Mouse (Mus musculus) thymus, adult 2 months (tissue): ENCODE results near the gene Gm826. TPM values are rescaled to one million over a fixed set of nuclear protein-coding genes. Genes with fewer than 3 reads are reported as not detected.

ENCODE experiments used
- DNase-seq: peaks from one replicate; pipeline ENCODE4 v3.0.0; 2021
- H3K27ac ChIP-seq: fragments of 200-500 bp; 2 replicates; pipeline ENCODE4 v1.5.1; 2012; ENCODE audit warnings: low read length, control low read depth; ENCODE audit not compliant: control insufficient read depth, insufficient read depth
- H3K27me3 ChIP-seq: fragments of 200-500 bp; 2 replicates; pipeline ENCODE4 v1.6.1; 2012; ENCODE audit warnings: mild to moderate bottlenecking, low read length, moderate library complexity, mixed read lengths; ENCODE audit not compliant: control insufficient read depth, insufficient read depth
- H3K36me3 ChIP-seq: fragments of 200-500 bp; 2 replicates; pipeline ENCODE4 v1.6.1; 2012; ENCODE audit warnings: mild to moderate bottlenecking, low read length, moderate library complexity; ENCODE audit not compliant: control insufficient read depth, insufficient read depth
- H3K4me1 ChIP-seq: fragments of 200-500 bp; replicated peaks from 2 replicates; pipeline ENCODE4 v1.6.1; 2012; ENCODE audit warnings: low read length; ENCODE audit not compliant: control insufficient read depth, insufficient read depth
- H3K4me3 ChIP-seq: fragments of 200-500 bp; 2 replicates; pipeline ENCODE4 v1.5.1; 2012; ENCODE audit warnings: mild to moderate bottlenecking, low read length, control low read depth, moderate library complexity; ENCODE audit not compliant: control insufficient read depth, insufficient read depth
- CTCF ChIP-seq: fragments of 200-500 bp; IDR thresholded peaks from 2 replicates; pipeline ENCODE4 v1.5.1; 2012; ENCODE audit warnings: mild to moderate bottlenecking, control low read depth, low read length, moderate library complexity, borderline replicate concordance; ENCODE audit not compliant: control insufficient read depth, poor library complexity, insufficient read depth; ENCODE audit errors: extremely low read depth
- POLR2A ChIP-seq: fragments of 200-500 bp; IDR thresholded peaks from 2 replicates; pipeline ENCODE4 v1.6.1; 2012; ENCODE audit warnings: mild to moderate bottlenecking, low read length, control low read depth, moderate library complexity; ENCODE audit not compliant: control insufficient read depth, poor library complexity, insufficient read depth; ENCODE audit errors: extremely low read depth
- WGBS: fragments of 180-500 bp; shearing (Covaris S2); methylation state at CpG from one replicate; pipeline ENCODE4 v1.1.7; 2018; 5-methylcytosine and 5-hydroxymethylcytosine counted together
- polyA plus RNA-seq: library from polyadenylated mRNA; depleted of rRNA; stranded (reverse); fragments of >200 nt; gene quantifications from 2 replicates; pipeline ENCODE4 v1.2.3, GENCODE M21; 2012

Gene Gm826
- polyA plus RNA-seq, 1 experiment, result 0.44 TPM

DNA sequence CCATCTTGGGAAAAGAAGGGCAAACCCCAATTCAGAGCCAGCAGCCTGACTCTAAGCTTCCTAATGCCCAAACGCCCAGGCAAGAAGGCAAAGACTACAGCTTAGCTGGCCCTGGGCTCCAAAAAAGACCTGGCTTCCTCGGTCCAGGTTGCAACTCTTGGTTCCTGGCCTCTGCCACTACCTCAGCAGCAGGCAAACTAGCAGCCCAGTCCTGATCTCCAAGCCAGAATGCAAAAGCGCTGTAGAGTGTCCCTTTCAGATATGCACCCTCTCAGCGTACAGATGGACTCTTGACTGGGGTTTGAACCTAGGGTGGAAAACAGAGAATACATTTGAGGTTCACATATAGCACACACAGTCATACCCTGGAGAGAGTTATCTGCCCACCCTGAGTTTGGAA is 29.2 kb upstream of the Gm826 start:
- WGBS, result 11% methylated on average over 4 of the region's 4 CpGs
- H3K36me3 ChIP-seq, result no peaks in the 10 kb centered on the region
- DNase-seq, result no peak
- H3K27me3 ChIP-seq, result peaks cover 34% of the 10 kb centered on the region
- TF ChIP-seq CTCF (no peak), POLR2A (no peak)
- H3K4me3 ChIP-seq, result no peak overlapping the region
- no peak overlapping the region for H3K27ac ChIP-seq
- H3K4me1 ChIP-seq, result peaks cover 18% of the 10 kb centered on the region

DNA sequence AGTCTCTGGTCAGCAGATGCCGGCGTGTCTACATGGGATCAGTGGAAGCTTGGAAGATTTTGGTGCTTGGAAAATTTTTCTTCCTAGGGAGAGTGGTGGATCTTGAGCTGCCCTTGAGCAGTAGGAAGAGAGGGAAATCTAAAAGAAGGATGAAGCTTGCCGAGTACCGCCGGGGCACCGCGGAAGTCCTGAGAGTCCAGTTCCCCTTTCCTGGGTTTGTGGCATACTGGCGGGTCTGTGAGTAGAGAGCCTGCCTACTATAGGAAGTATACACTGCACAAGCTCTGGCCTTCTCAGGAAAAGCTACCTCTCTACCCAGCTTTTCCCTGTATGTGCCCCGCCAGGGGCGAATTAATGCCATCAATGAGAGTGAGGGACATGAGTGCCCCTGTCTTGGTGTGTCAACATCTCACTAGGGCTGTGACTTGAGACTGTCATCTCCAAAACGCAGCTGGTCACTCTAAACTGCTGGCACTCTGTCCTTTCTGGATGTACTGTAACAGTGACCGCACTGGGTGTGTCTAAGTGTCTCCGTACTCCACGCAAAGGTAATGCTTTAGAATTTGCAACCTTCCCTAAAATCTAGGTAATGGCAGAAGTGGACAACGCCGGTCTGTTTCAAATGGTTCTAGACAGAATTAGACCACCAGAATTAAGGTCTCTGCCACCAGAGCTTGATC is 27.6 kb upstream of the Gm826 start:
- WGBS, result 14% methylated on average over 16 of the region's 16 CpGs
- H3K4me1 ChIP-seq, result peaks cover 16% of the 10 kb centered on the region
- TF ChIP-seq CTCF, result no peak
- TF ChIP-seq POLR2A, result no peak
- peaks cover 32% of the 10 kb centered on the region for H3K27me3 ChIP-seq
- H3K36me3 ChIP-seq, result no peaks in the 10 kb centered on the region
- no peak overlapping the region for H3K4me3 ChIP-seq
- H3K27ac ChIP-seq, result no peak overlapping the region
- no peak for DNase-seq

DNA sequence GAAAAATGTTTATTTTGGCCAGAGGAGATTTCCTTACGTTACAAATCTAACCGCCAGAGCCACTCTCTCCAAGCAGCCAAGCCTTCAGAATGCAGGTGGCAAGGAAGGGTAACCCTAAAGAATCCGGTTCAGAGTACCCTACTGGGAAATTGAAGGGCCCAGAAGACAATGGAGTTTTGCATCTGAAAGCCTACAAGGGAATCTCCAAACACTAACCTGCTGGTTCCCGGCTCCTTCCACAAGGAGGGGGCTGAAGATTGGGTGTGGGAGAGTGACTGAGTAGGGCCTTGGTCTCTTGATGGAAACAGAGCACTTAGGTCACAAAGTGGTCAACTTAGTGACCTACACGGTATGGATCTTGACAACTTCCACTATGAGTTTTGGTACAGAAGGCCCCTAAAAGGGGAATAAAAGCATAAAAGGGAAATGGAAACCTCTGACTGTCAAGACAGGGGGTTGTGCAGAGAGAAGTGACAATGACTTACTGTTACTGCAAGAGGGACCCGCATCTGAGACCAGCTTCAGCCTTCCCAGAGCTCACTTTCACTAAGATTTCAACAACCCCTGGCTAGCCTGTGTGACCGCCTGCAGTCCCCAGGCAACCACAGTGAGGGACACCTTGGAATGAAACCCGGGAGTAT is 26.4 kb upstream of the Gm826 start:
- DNase-seq, result no peak
- Histone ChIP-seq H3K27ac (no peak overlapping the region), H3K36me3 (no peaks in the 10 kb centered on the region), H3K4me1 (peaks cover 8% of the 10 kb centered on the region), H3K4me3 (no peak overlapping the region), H3K27me3 (peaks cover 26% of the 10 kb centered on the region)
- TF ChIP-seq CTCF (no peak), POLR2A (no peak)
- 19% methylated on average over 8 of the region's 8 CpGs for WGBS

DNA sequence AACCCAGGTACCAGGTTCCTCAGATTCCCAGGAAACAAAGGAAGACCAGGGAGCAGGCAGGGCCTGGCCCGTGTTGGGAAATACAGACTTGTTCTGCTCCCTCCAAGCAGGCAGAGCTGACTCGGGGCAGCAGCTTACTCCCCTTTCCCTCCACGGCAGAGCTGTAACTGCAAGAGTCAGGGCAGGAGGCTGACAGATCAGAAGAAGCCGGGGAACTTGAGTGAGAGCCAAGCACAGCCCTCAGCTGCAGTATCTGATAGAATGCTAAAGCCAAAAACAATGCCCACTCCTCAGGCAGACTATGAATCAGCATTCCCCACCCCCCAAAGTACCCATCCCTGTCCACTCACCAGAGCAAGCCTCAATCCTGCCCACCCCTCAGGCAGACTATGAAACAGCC is 24.9 kb upstream of the Gm826 start:
- peaks cover 26% of the 10 kb centered on the region for H3K27me3 ChIP-seq
- 12% methylated on average over 4 of the region's 4 CpGs for WGBS
- no peak for DNase-seq
- no peak overlapping the region for H3K4me3 ChIP-seq
- H3K36me3 ChIP-seq, result no peaks in the 10 kb centered on the region
- H3K27ac ChIP-seq, result no peak overlapping the region
- TF ChIP-seq CTCF, result no peak
- TF ChIP-seq POLR2A, result no peak
- H3K4me1 ChIP-seq, result no peaks in the 10 kb centered on the region

DNA sequence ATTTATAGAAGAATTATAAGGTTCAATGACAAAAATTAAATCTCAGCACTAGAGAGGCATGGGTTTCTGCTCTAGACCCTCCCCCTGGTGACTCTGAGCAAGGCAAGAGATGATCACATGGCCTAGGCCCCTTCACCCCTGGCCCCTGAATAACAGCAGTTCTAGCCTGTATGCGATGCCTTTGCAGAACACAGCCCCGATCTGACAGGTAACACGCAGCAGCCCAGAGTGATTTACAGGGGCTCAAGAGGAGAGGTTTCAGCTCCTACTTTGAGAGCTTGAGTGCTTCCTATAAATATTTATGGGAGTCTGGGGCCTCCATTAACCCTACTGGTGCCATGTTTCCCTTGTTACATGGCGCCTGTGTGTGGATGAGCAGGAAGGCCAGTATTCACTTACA is 23.5 kb upstream of the Gm826 start:
- WGBS, result 58% methylated on average over 4 of the region's 4 CpGs
- no peaks in the 10 kb centered on the region for H3K4me1 ChIP-seq
- no peak overlapping the region for H3K4me3 ChIP-seq
- no peak for DNase-seq
- TF ChIP-seq POLR2A (no peak), CTCF (no peak)
- peaks cover 22% of the 10 kb centered on the region for H3K27me3 ChIP-seq
- H3K36me3 ChIP-seq, result no peaks in the 10 kb centered on the region
- no peak overlapping the region for H3K27ac ChIP-seq

DNA sequence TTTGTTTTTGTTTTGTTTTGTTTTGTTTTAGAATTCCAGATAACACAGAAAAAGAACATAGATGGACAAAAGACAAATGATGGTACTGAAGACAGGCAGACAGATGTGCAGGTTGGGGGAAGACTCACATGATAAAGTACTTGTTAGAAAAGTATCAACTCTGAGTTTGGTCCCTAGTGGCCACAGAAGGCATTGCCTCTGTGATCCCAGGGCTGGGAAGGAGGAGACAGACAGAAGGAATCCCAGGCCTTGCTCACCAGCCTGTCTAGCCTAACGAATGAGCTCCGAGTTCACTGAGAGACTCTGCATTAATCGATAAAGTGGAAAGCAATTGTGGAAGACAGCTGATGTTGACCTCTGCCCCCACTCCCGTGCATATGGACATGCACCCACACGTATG is 22.2 kb upstream of the Gm826 start:
- peaks cover 13% of the 10 kb centered on the region for H3K27me3 ChIP-seq
- DNase-seq, result peak; percentile 60
- no peak for TF ChIP-seq CTCF
- no peak for TF ChIP-seq POLR2A
- no peak overlapping the region for H3K4me3 ChIP-seq
- no peak overlapping the region for H3K27ac ChIP-seq
- no peaks in the 10 kb centered on the region for H3K36me3 ChIP-seq
- no peaks in the 10 kb centered on the region for H3K4me1 ChIP-seq
- WGBS, result 75% methylated on average over 5 of the region's 5 CpGs

DNA sequence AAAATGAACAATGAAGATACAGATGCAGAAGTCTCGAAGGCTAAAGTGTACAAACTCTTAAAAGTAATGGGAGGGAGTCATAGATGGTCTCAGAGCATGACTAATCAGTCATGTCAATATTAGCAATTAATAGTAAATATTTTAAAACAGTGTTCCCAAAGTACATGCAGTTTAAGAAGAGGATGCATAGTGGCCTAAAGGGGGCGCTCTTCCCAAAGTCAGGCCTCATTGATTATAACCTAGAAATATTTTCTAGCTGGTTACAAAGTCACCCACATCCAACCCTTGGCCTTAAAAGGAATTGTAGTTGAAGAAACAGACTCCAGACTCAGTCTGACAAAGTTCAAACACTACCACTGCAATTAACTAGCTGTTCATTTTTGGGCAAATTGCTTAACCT is 20.4 kb upstream of the Gm826 start:
- Histone ChIP-seq H3K36me3 (no peaks in the 10 kb centered on the region), H3K27ac (no peak overlapping the region), H3K4me3 (no peak overlapping the region), H3K27me3 (peaks cover 4% of the 10 kb centered on the region; the same call in 1 of the 2 replicates), H3K4me1 (no peaks in the 10 kb centered on the region)
- WGBS, result 73% methylated on average over 2 of the region's 2 CpGs
- no peak for DNase-seq
- TF ChIP-seq CTCF (no peak), POLR2A (no peak)
